Mouse (Mus musculus): Measurements from ENCODE around the gene Tma7. TPM values are rescaled to one million over a fixed set of nuclear protein-coding genes. Genes with fewer than 3 reads are reported as not detected.

The Tma7 gene
- polyA plus RNA-seq, 2 experiments: 92.4 to 504 TPM

- TF ChIP-seq CTCF (IDR thresholded peaks at IDR 0.05; ENCODE audit: low read depth) (no peak), EP300 (IDR thresholded peaks at IDR 0.05; ENCODE audit: low read depth) (no peak)
- no peak for DNase-seq (ENCODE audit: low read depth in 3 of 3, low spot score in 3 of 3)
- 56% methylated on average over 6 of the region's 6 CpGs for WGBS (ENCODE audit: insufficient replicate concordance)
- H3K9me3 ChIP-seq (ENCODE audit: control insufficient read depth, low read length): no peaks in the 10 kb centered on the region
- H3K4me3 ChIP-seq (ENCODE audit: insufficient read depth in 1 of 2, low read depth in 2 of 2, low read length in 2 of 2): no peak overlapping the region
- no peaks in the 10 kb centered on the region for H3K27me3 ChIP-seq (ENCODE audit: control insufficient read depth, insufficient read depth, low read length)
- H3K27ac ChIP-seq: no peak overlapping the region
- peaks cover 5% of the 10 kb centered on the region for H3K36me3 ChIP-seq (replicated peaks; ENCODE audit: control insufficient read depth, insufficient read depth, low read depth)
- H3K4me1 ChIP-seq (replicated peaks; ENCODE audit: control insufficient read depth in 2 of 2, insufficient read depth in 2 of 2, low read length in 1 of 2): peaks cover 2 to 13% of the 10 kb centered on the region in 2 experiments; a peak in 2 of 4 replicates
- H3K9ac ChIP-seq (replicated peaks): no peak overlapping the region
- H3K4me2 ChIP-seq (ENCODE audit: low read depth): no peak overlapping the region
- ATAC-seq (ENCODE audit: insufficient read depth): no peak
Measured at GRCm38 (mm10) chr9:109053851-109054250, 28.5 kb downstream of the Tma7 start.

- TF ChIP-seq EP300 (IDR thresholded peaks at IDR 0.05; ENCODE audit: low read depth) (no peak), CTCF (IDR thresholded peaks at IDR 0.05; ENCODE audit: low read depth) (no peak)
- ATAC-seq (ENCODE audit: insufficient read depth): no peak
- H3K4me3 ChIP-seq (ENCODE audit: insufficient read depth in 1 of 2, low read depth in 2 of 2, low read length in 2 of 2): no peak overlapping the region
- H3K27ac ChIP-seq: no peak overlapping the region
- no peak for DNase-seq (ENCODE audit: low read depth in 3 of 3, low spot score in 3 of 3)
- H3K4me2 ChIP-seq (ENCODE audit: low read depth): no peak overlapping the region
- H3K9ac ChIP-seq (replicated peaks): no peak overlapping the region
- H3K27me3 ChIP-seq (ENCODE audit: control insufficient read depth, insufficient read depth, low read length): no peaks in the 10 kb centered on the region
- peaks cover 0 to 10% of the 10 kb centered on the region in 2 experiments; a peak in 2 of 4 replicates for H3K4me1 ChIP-seq (replicated peaks; ENCODE audit: control insufficient read depth in 2 of 2, insufficient read depth in 2 of 2, low read length in 1 of 2)
- H3K36me3 ChIP-seq (replicated peaks; ENCODE audit: control insufficient read depth, insufficient read depth, low read depth): peaks cover 5% of the 10 kb centered on the region
- no peaks in the 10 kb centered on the region for H3K9me3 ChIP-seq (ENCODE audit: control insufficient read depth, low read length)
- 66% methylated on average over 3 of the region's 3 CpGs for WGBS (ENCODE audit: insufficient replicate concordance)
Measured at GRCm38 (mm10) chr9:109053366-109053765, 29.0 kb downstream of the Tma7 start.

DNA sequence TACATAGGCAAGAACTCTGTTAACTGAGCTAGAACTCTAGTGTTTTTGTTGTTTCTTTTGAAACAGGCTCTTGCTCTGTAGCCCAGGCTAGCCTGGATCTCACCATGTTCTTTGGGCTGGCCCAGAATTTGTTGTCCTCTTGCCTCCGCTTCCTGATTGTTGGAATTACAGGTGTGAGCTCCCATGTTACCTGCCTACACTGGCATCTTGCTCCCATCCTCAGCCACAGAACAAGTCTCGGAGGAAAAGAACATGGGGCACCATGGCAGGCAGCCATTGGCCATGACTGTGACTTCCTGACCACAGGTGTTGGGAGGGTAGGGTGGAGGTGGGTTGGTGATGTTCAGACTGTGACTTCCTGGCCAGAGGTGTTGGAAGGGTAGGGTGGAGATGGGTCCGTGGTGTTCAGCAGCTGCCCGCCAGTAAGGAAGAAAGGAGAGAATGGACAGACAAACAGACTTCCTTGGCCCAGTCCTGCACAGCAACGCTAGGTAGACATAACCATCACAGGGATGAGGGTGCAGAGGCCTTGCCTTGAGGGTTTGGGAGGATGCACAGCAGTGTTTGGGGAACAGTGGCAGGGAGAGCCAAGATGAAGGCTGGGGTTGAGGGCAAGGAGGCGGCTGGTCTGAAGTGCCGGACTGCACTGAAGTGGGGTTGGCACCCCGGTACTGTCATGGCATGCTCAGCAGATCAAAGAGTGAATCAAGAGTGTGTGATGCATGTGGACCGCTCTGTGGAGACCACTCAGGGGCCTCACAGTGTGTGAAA is 29.7 kb downstream of the Tma7 start:
- no peaks in the 10 kb centered on the region for H3K9me3 ChIP-seq (ENCODE audit: control insufficient read depth, low read length)
- WGBS (ENCODE audit: insufficient replicate concordance): 80% methylated on average over 9 of the region's 9 CpGs
- H3K4me2 ChIP-seq (ENCODE audit: low read depth): no peak overlapping the region
- no peaks in the 10 kb centered on the region for H3K27me3 ChIP-seq (ENCODE audit: control insufficient read depth, insufficient read depth, low read length)
- no peak for DNase-seq (ENCODE audit: low read depth in 3 of 3, low spot score in 3 of 3)
- H3K9ac ChIP-seq (replicated peaks): no peak overlapping the region
- no peak overlapping the region for H3K4me3 ChIP-seq (ENCODE audit: insufficient read depth in 1 of 2, low read depth in 2 of 2, low read length in 2 of 2)
- TF ChIP-seq CTCF (IDR thresholded peaks at IDR 0.05; ENCODE audit: low read depth): no peak
- H3K27ac ChIP-seq: no peak overlapping the region
- no peak for ATAC-seq (ENCODE audit: insufficient read depth)
- H3K36me3 ChIP-seq (replicated peaks; ENCODE audit: control insufficient read depth, insufficient read depth, low read depth): no peaks in the 10 kb centered on the region; the same call in 1 of the 2 replicates
- H3K4me1 ChIP-seq (replicated peaks; ENCODE audit: control insufficient read depth in 2 of 2, insufficient read depth in 2 of 2, low read length in 1 of 2): peaks cover 0 to 10% of the 10 kb centered on the region in 2 experiments; a peak in 2 of 4 replicates

GRCm38 (mm10) chr9:109051651-109052489 is 30.5 kb downstream of the Tma7 start:
- TF ChIP-seq CTCF (IDR thresholded peaks at IDR 0.05; ENCODE audit: low read depth) (no peak), EP300 (IDR thresholded peaks at IDR 0.05; ENCODE audit: low read depth) (no peak)
- H3K9ac ChIP-seq (replicated peaks): no peak overlapping the region
- H3K27ac ChIP-seq: no peak overlapping the region
- peaks cover 0 to 10% of the 10 kb centered on the region in 2 experiments; a peak in 2 of 4 replicates for H3K4me1 ChIP-seq (replicated peaks; ENCODE audit: control insufficient read depth in 2 of 2, insufficient read depth in 2 of 2, low read length in 1 of 2)
- no peaks in the 10 kb centered on the region for H3K27me3 ChIP-seq (ENCODE audit: control insufficient read depth, insufficient read depth, low read length)
- ATAC-seq (ENCODE audit: insufficient read depth): no peak
- H3K4me3 ChIP-seq (ENCODE audit: insufficient read depth in 1 of 2, low read depth in 2 of 2, low read length in 2 of 2): no peak overlapping the region
- 66% methylated on average over 10 of the region's 10 CpGs for WGBS (ENCODE audit: insufficient replicate concordance)
- no peak for DNase-seq (ENCODE audit: low read depth in 3 of 3, low spot score in 3 of 3)
- H3K36me3 ChIP-seq (replicated peaks; ENCODE audit: control insufficient read depth, insufficient read depth, low read depth): no peaks in the 10 kb centered on the region
- H3K9me3 ChIP-seq (ENCODE audit: control insufficient read depth, low read length): no peaks in the 10 kb centered on the region
- H3K4me2 ChIP-seq (ENCODE audit: low read depth): no peak overlapping the region

GRCm38 (mm10) chr9:109051011-109051501 is 31.3 kb downstream of the Tma7 start:
- no peak overlapping the region for H3K27ac ChIP-seq
- ATAC-seq (ENCODE audit: insufficient read depth): no peak
- TF ChIP-seq EP300 (IDR thresholded peaks at IDR 0.05; ENCODE audit: low read depth): no peak
- no peak for TF ChIP-seq CTCF (IDR thresholded peaks at IDR 0.05; ENCODE audit: low read depth)
- no peak for DNase-seq (ENCODE audit: low read depth in 3 of 3, low spot score in 3 of 3)
- H3K4me3 ChIP-seq (ENCODE audit: insufficient read depth in 1 of 2, low read depth in 2 of 2, low read length in 2 of 2): no peak overlapping the region
- 67% methylated on average over 13 of the region's 13 CpGs for WGBS (ENCODE audit: insufficient replicate concordance)
- H3K9ac ChIP-seq (replicated peaks): no peak overlapping the region
- H3K4me1 ChIP-seq (replicated peaks; ENCODE audit: control insufficient read depth in 2 of 2, insufficient read depth in 2 of 2, low read length in 1 of 2): peaks cover 0 to 10% of the 10 kb centered on the region in 2 experiments; a peak in 2 of 4 replicates
- no peaks in the 10 kb centered on the region for H3K9me3 ChIP-seq (ENCODE audit: control insufficient read depth, low read length)
- no peaks in the 10 kb centered on the region for H3K27me3 ChIP-seq (ENCODE audit: control insufficient read depth, insufficient read depth, low read length)
- H3K4me2 ChIP-seq (ENCODE audit: low read depth): no peak overlapping the region
- no peaks in the 10 kb centered on the region for H3K36me3 ChIP-seq (replicated peaks; ENCODE audit: control insufficient read depth, insufficient read depth, low read depth)

Data from liver, embryonic 14.5 days (tissue).